Mouse (Mus musculus) heart, embryonic 16.5 days (tissue): ENCODE measurements around the gene 4933425L06Rik. TPM values are rescaled to one million over a fixed set of nuclear protein-coding genes. Genes with fewer than 3 reads are reported as not detected.

Source experiments
- ATAC-seq: fragments of 200-750 bp; cut with Nextera tagmentation; replicated peaks from 2 replicates; pipeline ENCODE4 v1.8.0; 2017; ENCODE audit warnings: moderate number of reproducible peaks; ENCODE audit not compliant: insufficient read depth, low FRiP score; ENCODE audit errors: extremely low read depth
- H3K27ac ChIP-seq: fragments of 300-500 bp; sonication (generic); 2 replicates; pipeline ENCODE4 v1.5.1; 2014; ENCODE audit warnings: mild to moderate bottlenecking, low read length, control low read depth, moderate library complexity
- H3K27me3 ChIP-seq: fragments of 300-500 bp; sonication (generic); 2 replicates; pipeline ENCODE4 v1.6.1; 2014; ENCODE audit warnings: low read length, mixed read lengths; ENCODE audit not compliant: control insufficient read depth, insufficient read depth
- H3K36me3 ChIP-seq: fragments of 300-500 bp; sonication (generic); 2 replicates; pipeline ENCODE4 v1.6.1; 2014; ENCODE audit not compliant: control insufficient read depth, insufficient read depth
- H3K4me1 ChIP-seq: fragments of 300-500 bp; sonication (generic); 2 replicates; pipeline ENCODE4 v1.6.1; 2014; ENCODE audit warnings: low read length, mixed read lengths; ENCODE audit not compliant: control insufficient read depth, insufficient read depth
- H3K4me2 ChIP-seq: fragments of 300-500 bp; sonication (generic); 2 replicates; pipeline ENCODE4 v1.6.1; 2014; ENCODE audit warnings: low read depth, mild to moderate bottlenecking, control low read depth, low read length
- H3K4me3 ChIP-seq: fragments of 300-500 bp; sonication (generic); 2 replicates; pipeline ENCODE4 v1.5.1; 2014; ENCODE audit warnings: mild to moderate bottlenecking, control low read depth, low read length
- H3K9ac ChIP-seq: fragments of 300-500 bp; sonication (generic); 2 replicates; pipeline ENCODE4 v1.6.1; 2014; ENCODE audit warnings: low read length, control low read depth
- H3K9me3 ChIP-seq: fragments of 300-500 bp; sonication (generic); replicated peaks from 2 replicates; pipeline ENCODE4 v1.6.1; 2016; ENCODE audit warnings: low read length; ENCODE audit not compliant: control insufficient read depth
- WGBS: fragments of 180-500 bp; shearing (Covaris S2); extraction: QIAGEN DNeasy Blood & Tissue Kit; methylation state at CpG from one replicate; pipeline ENCODE4 v1.1.7; 2014; 5-methylcytosine and 5-hydroxymethylcytosine counted together
- polyA plus RNA-seq: library from polyadenylated mRNA; unstranded; fragments of >200 nt; fragmentation: Nextera tagmentation; extraction: Ambion mirVana; gene quantifications from 2 replicates; pipeline ENCODE4 v1.2.1, GENCODE M21; 2015

The 4933425L06Rik gene
- polyA plus RNA-seq, 1 experiment from 2014 or later, result not detected

DNA sequence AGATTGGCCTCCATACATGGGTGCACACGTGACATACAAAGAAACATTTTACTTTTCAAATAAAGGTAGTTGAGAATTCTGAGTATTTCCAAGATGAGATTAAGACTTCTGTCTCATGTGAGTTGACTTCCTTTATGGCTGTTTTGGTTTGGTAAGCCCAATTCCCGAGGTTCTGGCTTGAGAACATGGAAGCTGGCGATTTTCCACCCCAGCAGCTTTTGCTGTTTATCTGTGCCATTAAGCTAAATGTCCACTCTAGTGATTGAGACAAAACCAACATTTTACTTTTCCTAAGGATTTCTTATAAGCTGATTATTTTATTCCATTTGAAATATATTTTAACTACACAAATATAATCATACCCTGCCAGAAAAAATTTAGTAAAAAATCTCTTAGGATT is 68.1 kb downstream of the 4933425L06Rik start:
- no peak for ATAC-seq
- 78% methylated on average over 3 of the region's 3 CpGs for WGBS
- H3K4me2 ChIP-seq, result no peak overlapping the region

DNA sequence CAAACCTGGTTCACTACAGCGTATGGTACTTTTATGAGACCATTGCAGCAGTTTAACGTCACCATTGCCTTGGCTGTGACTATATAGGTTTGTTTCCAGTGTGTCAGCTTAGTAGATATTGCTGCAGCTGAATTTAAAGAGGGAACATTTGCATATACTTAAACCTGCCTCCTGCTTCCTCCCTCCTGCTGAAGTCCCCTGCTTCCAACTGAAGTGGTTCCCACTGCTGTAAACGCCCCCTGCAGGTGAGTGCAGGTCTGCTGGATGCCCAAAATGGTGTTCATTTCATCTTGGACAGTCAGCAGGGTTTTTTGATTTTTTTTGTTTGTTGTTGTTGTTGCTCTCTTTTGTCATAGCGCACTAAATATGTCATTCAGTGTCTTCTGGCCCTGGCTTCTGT is 72.0 kb downstream of the 4933425L06Rik start:
- H3K36me3 ChIP-seq, result no peaks in the 10 kb centered on the region
- no peak overlapping the region for H3K4me2 ChIP-seq
- no peak overlapping the region for H3K4me3 ChIP-seq
- no peak for ATAC-seq
- 61% methylated on average over 4 of the region's 4 CpGs for WGBS
- no peaks in the 10 kb centered on the region for H3K27me3 ChIP-seq
- no peaks in the 10 kb centered on the region for H3K9me3 ChIP-seq
- H3K4me1 ChIP-seq, result no peaks in the 10 kb centered on the region
- H3K27ac ChIP-seq, result no peak overlapping the region
- H3K9ac ChIP-seq, result no peak overlapping the region

More for the DNA sequence above, 68.1 kb downstream of the 4933425L06Rik start:
- Histone ChIP-seq H3K4me1 (no peaks in the 10 kb centered on the region), H3K27me3 (no peaks in the 10 kb centered on the region), H3K36me3 (no peaks in the 10 kb centered on the region), H3K27ac (no peak overlapping the region), H3K4me3 (no peak overlapping the region), H3K9me3 (no peaks in the 10 kb centered on the region), H3K9ac (no peak overlapping the region)

DNA sequence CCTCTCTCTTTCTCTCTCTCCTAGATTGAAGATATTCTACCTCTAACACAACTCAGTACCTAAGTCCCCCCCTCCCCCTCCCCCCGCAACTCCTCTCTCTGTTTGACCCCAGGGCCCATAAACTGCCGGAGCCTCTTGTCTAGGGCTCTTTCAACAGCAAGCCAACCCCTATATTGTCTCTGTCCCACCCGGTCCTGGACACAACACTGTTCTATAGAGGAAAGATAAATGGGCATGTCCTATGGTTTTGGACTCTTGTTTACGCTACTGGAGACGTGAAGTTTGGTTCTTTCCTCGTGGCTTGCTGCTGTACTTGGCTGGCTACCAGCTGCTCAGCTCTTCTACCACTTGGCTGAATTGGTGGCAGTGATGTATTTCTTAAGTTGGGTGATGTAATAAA is 83.5 kb downstream of the 4933425L06Rik start:
- ATAC-seq, result no peak
- no peaks in the 10 kb centered on the region for H3K4me1 ChIP-seq
- no peaks in the 10 kb centered on the region for H3K9me3 ChIP-seq
- no peak overlapping the region for H3K4me3 ChIP-seq
- no peaks in the 10 kb centered on the region for H3K27me3 ChIP-seq
- H3K27ac ChIP-seq, result no peak overlapping the region
- H3K36me3 ChIP-seq, result no peaks in the 10 kb centered on the region
- H3K9ac ChIP-seq, result no peak overlapping the region
- WGBS, result 73% methylated on average over 6 of the region's 6 CpGs
- H3K4me2 ChIP-seq, result no peak overlapping the region

Other genes starting within 250 kb of the 4933425L06Rik start
- not detected in 2 replicates for gene Shisal2b, start 218.2 kb upstream of the 4933425L06Rik start, polyA plus RNA-seq
- gene Rgs7bp, start 27.2 kb upstream of the 4933425L06Rik start, polyA plus RNA-seq, result 2.8 and 3.0 TPM in 2 replicates
- 1.7 and 1.9 TPM in 2 replicates for gene Rnf180, start 212.7 kb downstream of the 4933425L06Rik start, polyA plus RNA-seq